Mouse (Mus musculus): ENCODE results near the gene Gm1330.
"Not testable (repeated sequence)": the region's sequence is repeated elsewhere in the genome, so short reads cannot be mapped to it uniquely, and the experiment has no call there.

Gm1330 gene

GRCm38 (mm10) chr2:149003151-149003550 is at the start of gene Gm1330:
Gm1330 (minus strand) TSS chr2:149003251.
- no peak for DNase-seq

DNA sequence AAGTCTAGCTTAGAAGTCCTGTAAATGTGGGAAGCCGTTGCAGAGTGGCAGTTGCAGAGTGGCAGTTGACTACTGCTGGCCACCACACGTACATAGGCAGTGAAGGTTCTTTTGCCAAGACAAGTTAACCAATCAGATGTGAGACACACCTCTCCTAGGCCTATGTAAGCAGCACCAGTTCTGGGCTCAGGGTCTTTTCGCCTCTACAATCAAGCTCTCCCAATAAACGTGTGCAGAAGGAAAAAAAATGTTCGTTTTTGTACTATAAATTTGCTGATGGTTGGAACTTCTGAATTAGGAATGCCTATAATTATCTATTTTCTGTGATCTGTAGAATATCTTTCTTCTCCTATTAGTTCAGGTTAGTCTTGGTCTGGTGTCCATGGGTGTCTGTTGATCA is 14.1 kb upstream of the Gm1330 start, which contains the start of gene Gm10750:
TSS of gene Gm10750 (minus strand) at position 101 of the 400 bp plus-strand sequence.
- not testable (repeated sequence) for DNase-seq

DNA sequence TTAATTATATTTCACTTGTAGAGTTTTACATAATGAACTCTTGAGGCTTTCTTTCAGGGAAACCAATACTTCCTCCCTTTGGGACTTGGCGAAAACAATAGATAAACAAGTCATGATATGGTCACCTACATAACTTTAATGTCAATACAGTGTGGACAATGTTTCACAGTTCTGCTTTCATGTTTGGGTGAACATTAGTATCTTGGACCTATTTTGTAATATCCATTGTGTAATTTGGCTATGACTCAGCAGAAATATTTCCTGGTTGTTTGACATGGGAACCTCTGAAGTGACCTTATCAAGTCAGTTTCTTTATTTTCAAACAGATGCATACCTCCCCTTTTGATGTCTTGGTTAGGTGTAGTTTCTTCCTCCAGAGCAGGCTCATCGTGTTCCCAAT is 1.8 kb upstream of the Gm1330 start:
- DNase-seq, result no peak

DNA sequence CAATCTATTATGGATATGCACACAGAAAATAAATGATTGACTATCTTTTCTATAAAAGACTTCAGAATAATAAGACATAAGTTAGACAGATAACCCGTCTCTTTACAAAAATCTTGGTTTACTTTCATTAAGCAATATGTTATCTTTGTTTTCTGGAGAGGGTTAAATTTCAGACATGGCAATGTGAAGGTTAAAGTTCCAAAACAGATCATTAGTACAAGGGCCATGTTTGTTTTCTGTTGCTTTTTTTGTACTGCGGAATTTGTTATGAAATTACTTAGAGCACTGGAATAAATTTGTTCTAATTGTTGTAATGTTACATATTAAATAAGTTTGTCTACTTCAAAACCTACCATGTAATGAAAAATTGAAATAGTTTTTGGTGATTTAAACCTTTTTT is 7.9 kb downstream of the Gm1330 start:
- no peak for DNase-seq

Data from cerebellum, adult 18-20 months (tissue).